Mouse (Mus musculus): ENCODE measurements around the gene Mnat1. TPM values are rescaled to one million over a fixed set of nuclear protein-coding genes. Genes with fewer than 3 reads are reported as not detected.

Gene Mnat1
- total and polyA plus RNA-seq, 3 experiments: 39.4 to 69.0 (median 64.2) TPM

DNA sequence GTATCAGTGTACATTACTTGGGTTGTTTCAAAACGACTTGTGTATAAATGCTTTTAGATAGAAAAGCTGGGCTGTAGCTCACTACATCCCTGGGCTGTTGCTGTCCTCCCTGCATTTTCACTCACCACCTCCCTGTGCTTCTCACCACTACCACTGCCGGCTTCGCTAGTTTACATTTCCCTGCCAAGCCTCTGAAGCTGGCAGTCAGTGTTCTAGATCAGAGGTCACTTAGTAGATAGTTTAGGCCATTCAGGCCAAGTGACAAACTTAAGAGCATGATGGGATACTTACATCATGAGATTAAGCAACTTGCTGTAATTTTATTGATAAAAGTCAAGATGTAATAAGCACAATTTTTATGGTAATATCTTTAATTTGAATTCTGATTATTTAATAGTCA is 151.4 kb downstream of the Mnat1 start:
- TF ChIP-seq MYC (IDR thresholded peaks at IDR 0.05; ENCODE audit: low read depth, low read length) (no peak), ELF1 (IDR thresholded peaks at IDR 0.05; ENCODE audit: low read depth, low read length) (no peak), CHD2 (IDR thresholded peaks at IDR 0.05; ENCODE audit: low read length) (no peak), MAZ (IDR thresholded peaks at IDR 0.05; ENCODE audit: low read depth, low read length) (no peak), ETS1 (conservative IDR thresholded peaks at IDR 0.05; ENCODE audit: low read depth, low read length) (no peak), NRF1 (IDR thresholded peaks at IDR 0.05; ENCODE audit: low read depth, low read length) (no peak), JUN (IDR thresholded peaks at IDR 0.05; ENCODE audit: insufficient read depth, low read depth, low read length) (no peak), RAD21 (IDR thresholded peaks at IDR 0.05; ENCODE audit: low read depth, low read length) (no peak), USF2 (conservative IDR thresholded peaks at IDR 0.05; ENCODE audit: low read depth, low read length) (no peak), BHLHE40 (IDR thresholded peaks at IDR 0.05; ENCODE audit: low read depth, low read length) (no peak), MEF2A (IDR thresholded peaks at IDR 0.05; ENCODE audit: borderline replicate concordance, low read depth, low read length) (no peak), UBTF (IDR thresholded peaks at IDR 0.05; ENCODE audit: low read depth, low read length) (no peak), ZNF384 (IDR thresholded peaks at IDR 0.05; ENCODE audit: low read depth, low read length) (no peak), ZKSCAN1 (IDR thresholded peaks at IDR 0.05; ENCODE audit: borderline replicate concordance, low read depth, low read length) (no peak), TCF12 (IDR thresholded peaks at IDR 0.05; ENCODE audit: low read depth, low read length) (no peak), EP300 (IDR thresholded peaks at IDR 0.05; ENCODE audit: low read length) (no peak), JUND (conservative IDR thresholded peaks at IDR 0.05; ENCODE audit: low read depth, low read length) (no peak), USF1 (IDR thresholded peaks at IDR 0.05; ENCODE audit: low read depth, low read length) (no peak), CHD1 (IDR thresholded peaks at IDR 0.05; ENCODE audit: low read depth, low read length) (no peak)
- Histone ChIP-seq H3K4me2 (ENCODE audit: insufficient read depth, low read depth, poor library complexity, severe bottlenecking) (no peak overlapping the region), H3K9me3 (replicated peaks; ENCODE audit: low read length) (peaks cover 13% of the 10 kb centered on the region), H3K9ac (ENCODE audit: insufficient read depth, low read depth) (no peak overlapping the region), H3K4me1 (ENCODE audit: control insufficient read depth in 1 of 2, insufficient read depth in 2 of 2) (peaks cover 0 to 6% of the 10 kb centered on the region in 2 experiments; a peak in 2 of 4 replicates), H3K27me3 (replicated peaks) (no peaks in the 10 kb centered on the region), H3K79me2 (replicated peaks; ENCODE audit: control insufficient read depth, extremely low read depth, insufficient read depth, poor library complexity, severe bottlenecking) (no peaks in the 10 kb centered on the region), H3K36me3 (replicated peaks in 1 of 2; ENCODE audit: control insufficient read depth in 1 of 2, insufficient read depth in 1 of 2, low read length in 1 of 2) (peaks cover 22 to 65% of the 10 kb centered on the region in 2 experiments), H3K27ac (ENCODE audit: insufficient read depth, low read depth) (no peak overlapping the region), H3K4me3 (replicated peaks in 1 of 3; ENCODE audit: low read depth in 2 of 3, low read length in 2 of 3, poor library complexity in 1 of 3) (no peak overlapping the region)
- in situ Hi-C loops (cut with MboI; ENCODE audit: low pct_ligation_motif_present, low pct_unique_long_range_greater_than_20kb, low sequenced_read_pairs): no loop called here
- dilution Hi-C loops (cut with MboI; ENCODE audit: extremely low pct_ligation_motif_present, extremely low pct_unique_long_range_greater_than_20kb, low sequenced_read_pairs): no loop called here
- DNase-seq (ENCODE audit: extremely low read depth): no peak

DNA sequence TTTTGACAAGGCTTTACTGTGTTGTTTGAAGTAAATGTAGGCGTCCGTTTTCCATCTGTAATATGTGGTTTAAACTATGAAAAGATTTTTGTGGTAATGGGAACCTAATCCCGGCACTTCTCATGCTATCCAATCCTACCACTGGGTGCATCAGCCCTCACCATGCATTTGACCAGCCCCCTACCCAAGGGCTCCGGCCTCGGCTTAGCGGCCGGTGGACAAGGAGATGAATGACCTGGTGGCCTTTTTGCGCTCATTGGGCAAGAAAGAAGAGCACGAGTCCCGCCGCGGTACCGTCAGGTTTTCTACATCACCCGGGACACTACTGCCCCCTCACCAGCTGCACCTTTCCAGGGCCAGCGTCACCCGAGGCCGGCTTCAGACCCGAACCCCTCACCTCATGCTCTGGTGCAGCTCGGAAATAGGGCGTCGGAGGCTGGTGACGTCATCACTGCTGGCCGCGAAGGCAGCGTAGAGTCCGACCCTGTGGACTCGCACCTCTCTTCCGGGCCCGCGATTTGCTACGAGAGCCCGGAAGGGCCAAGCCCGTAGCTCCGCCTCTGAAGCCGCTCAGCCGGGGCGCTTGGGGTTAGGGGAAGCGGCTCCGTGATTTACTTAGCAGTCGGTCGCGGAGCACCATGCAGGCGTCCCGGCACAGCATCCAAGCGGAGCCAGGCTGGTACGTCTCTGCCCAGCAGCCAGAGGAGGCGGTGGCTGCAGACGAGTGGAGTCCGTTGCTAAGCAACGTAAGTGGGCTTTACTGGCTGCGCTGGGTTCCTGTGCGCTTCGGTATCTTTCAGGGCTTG is 163.0 kb downstream of the Mnat1 start, which contains the start of the genes Trmt5 and Slc38a6:
Gene Trmt5 (minus strand): TSS at position 424 of the 806 bp plus-strand sequence.
Gene Slc38a6 (plus strand): TSS at position 493 of the 806 bp plus-strand sequence.
- peak within 1 kb of the TSS; percentile 92 for H3K9ac ChIP-seq (ENCODE audit: insufficient read depth, low read depth)
- dilution Hi-C loops (cut with MboI; ENCODE audit: extremely low pct_ligation_motif_present, extremely low pct_unique_long_range_greater_than_20kb, low sequenced_read_pairs) (no loop called here), in situ Hi-C loops (cut with MboI; ENCODE audit: low pct_ligation_motif_present, low pct_unique_long_range_greater_than_20kb, low sequenced_read_pairs) (no loop called here)
- peak; percentile 95 for DNase-seq (ENCODE audit: extremely low read depth)
- peaks cover 4 to 49% of the 10 kb centered on the region in 2 experiments for H3K4me1 ChIP-seq (ENCODE audit: control insufficient read depth in 1 of 2, insufficient read depth in 2 of 2)
- H3K27ac ChIP-seq (ENCODE audit: insufficient read depth, low read depth): peak within 1 kb of the TSS; percentile 22; the same call in 1 of the 2 replicates
- H3K9me3 ChIP-seq (replicated peaks; ENCODE audit: low read length): no peaks in the 10 kb centered on the region
- H3K27me3 ChIP-seq (replicated peaks): no peaks in the 10 kb centered on the region
- peak within 1 kb of the TSS; percentile 95 for H3K4me2 ChIP-seq (ENCODE audit: insufficient read depth, low read depth, poor library complexity, severe bottlenecking)
- peak within 1 kb of the TSS; percentile 67 to 92 (median 73) for H3K4me3 ChIP-seq (replicated peaks in 1 of 3; ENCODE audit: low read depth in 2 of 3, low read length in 2 of 3, poor library complexity in 1 of 3)
- peaks cover 9 to 52% of the 10 kb centered on the region in 2 experiments for H3K36me3 ChIP-seq (replicated peaks in 1 of 2; ENCODE audit: control insufficient read depth in 1 of 2, insufficient read depth in 1 of 2, low read length in 1 of 2)
- H3K79me2 ChIP-seq (replicated peaks; ENCODE audit: control insufficient read depth, extremely low read depth, insufficient read depth, poor library complexity, severe bottlenecking): peaks cover 32% of the 10 kb centered on the region
- TF ChIP-seq EP300 (IDR thresholded peaks at IDR 0.05; ENCODE audit: low read length): no peak
- TF ChIP-seq E2F4 (IDR thresholded peaks at IDR 0.05; ENCODE audit: insufficient replicate concordance, low read depth, low read length): no peak
- no peak for TF ChIP-seq MAFK (IDR thresholded peaks at IDR 0.05; ENCODE audit: insufficient replicate concordance, low read length)
- TF ChIP-seq BHLHE40 (IDR thresholded peaks at IDR 0.05; ENCODE audit: low read depth, low read length): no peak
- TF ChIP-seq MAX (IDR thresholded peaks at IDR 0.05; ENCODE audit: low read length): peak; percentile 81
- TF ChIP-seq RCOR1 (conservative IDR thresholded peaks at IDR 0.05; ENCODE audit: low read depth, low read length): no peak
- TF ChIP-seq CHD1 (IDR thresholded peaks at IDR 0.05; ENCODE audit: low read depth, low read length): no peak
- peak; percentile 43; the same call in 1 of the 2 replicates for TF ChIP-seq TCF12 (IDR thresholded peaks at IDR 0.05; ENCODE audit: low read depth, low read length)
- TF ChIP-seq ZNF384 (IDR thresholded peaks at IDR 0.05; ENCODE audit: low read depth, low read length): no peak
- TF ChIP-seq JUN (IDR thresholded peaks at IDR 0.05; ENCODE audit: insufficient read depth, low read depth, low read length): no peak; the same call in 1 of the 2 replicates
- peak; percentile 80; the same call in 1 of the 2 replicates for TF ChIP-seq POLR2A (IDR thresholded peaks at IDR 0.05; ENCODE audit: low read depth, low read length)
- 0 out of 2 replicates have a peak, but pooled peaks have one; percentile 16 for TF ChIP-seq TBP (conservative IDR thresholded peaks at IDR 0.05; ENCODE audit: low read depth, low read length)
- no peak for TF ChIP-seq USF2 (conservative IDR thresholded peaks at IDR 0.05; ENCODE audit: low read depth, low read length)
- no peak for TF ChIP-seq CHD2 (IDR thresholded peaks at IDR 0.05; ENCODE audit: low read length)
- TF ChIP-seq SIN3A (IDR thresholded peaks at IDR 0.05; ENCODE audit: low read length): peak; percentile 93
- no peak for TF ChIP-seq POLR2AphosphoS2 (IDR thresholded peaks at IDR 0.05; ENCODE audit: low read depth, low read length)
- TF ChIP-seq MEF2A (IDR thresholded peaks at IDR 0.05; ENCODE audit: borderline replicate concordance, low read depth, low read length): peak; percentile 68; the same call in 1 of the 2 replicates
- TF ChIP-seq GABPA (IDR thresholded peaks at IDR 0.05; ENCODE audit: insufficient replicate concordance, low read depth, low read length): no peak; the same call in 1 of the 2 replicates
- TF ChIP-seq RAD21 (IDR thresholded peaks at IDR 0.05; ENCODE audit: low read depth, low read length): no peak; the same call in 1 of the 2 replicates
